Mouse (Mus musculus): ENCODE results near the gene Ybey. TPM values are rescaled to one million over a fixed set of nuclear protein-coding genes. Genes with fewer than 3 reads are reported as not detected.
A peak's percentile ranks its signal among the peaks of the same experiment; 100 is the strongest.

The Ybey gene
- polyA plus RNA-seq, 1 experiment from 2014 or later, result 6.3 TPM

DNA sequence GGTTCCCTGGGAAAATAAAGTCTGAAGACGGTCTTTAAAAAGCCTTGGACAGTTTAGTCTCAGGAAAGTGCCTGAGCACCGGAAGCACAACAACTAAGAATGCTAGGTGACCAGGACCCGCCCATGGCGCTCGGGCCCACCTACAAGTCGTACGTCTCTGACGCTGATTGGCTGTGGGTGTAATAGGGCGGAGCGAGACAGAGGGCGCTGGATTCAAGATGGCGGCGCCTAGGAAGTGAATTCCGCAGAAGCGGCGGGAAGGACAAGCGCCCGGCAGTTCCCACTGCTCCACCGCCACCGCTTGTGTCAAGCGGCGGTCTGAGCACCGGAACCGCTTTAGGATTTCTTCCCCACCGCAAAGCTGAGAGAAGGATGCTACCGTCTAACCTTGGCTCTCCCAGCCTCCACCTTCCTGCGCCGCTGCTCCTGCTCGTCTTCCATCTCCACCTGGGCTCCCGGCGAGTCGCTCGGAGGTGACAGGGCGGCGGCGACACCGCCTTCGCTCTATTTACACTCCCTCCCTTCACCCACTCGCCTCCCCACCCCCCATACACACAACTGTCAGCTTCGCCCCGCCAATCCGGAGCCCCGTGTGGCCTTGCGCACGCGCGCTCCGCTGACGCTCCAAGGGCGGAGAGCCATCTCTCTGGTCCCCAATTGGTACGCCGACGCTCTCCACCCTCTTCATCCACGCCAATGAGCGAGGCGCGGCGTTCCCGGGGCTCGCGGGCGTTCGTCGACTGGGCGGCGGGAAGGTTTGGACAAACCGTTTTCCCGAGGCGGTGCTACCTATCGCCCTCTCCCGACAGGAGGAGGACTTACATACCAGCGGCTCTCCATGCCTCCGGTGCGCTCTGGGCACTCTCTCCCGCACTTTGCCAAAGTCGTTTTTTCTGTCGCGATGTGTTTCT lies 26.5 kb downstream of the Ybey start, which contains the start of gene Pcnt:
TSS of gene Pcnt (minus strand) at position 609 of the 911 bp plus-strand sequence.
- peak; percentile 98 for DNase-seq (ENCODE audit: low spot score)

DNA sequence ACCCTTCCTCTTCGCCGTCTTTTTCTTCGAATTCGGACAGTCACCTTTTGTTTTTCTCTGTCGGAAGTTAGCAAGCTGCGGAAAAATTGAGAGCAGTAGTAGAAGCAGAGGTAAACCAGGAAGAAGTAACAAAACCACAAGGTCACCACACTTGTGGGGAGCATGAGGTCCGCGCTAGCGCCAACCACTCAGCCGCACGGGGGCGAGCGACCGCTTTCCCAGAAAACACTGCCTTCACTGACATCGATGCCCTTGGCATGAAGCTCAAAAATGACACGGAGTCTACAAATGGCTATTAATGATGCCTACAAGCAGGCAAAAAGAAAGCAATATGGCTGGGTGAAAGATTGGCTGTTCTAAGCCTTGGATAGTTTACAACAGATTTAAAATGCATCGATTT lies 28.6 kb downstream of the Ybey start, which contains the start of gene AC141477.1:
TSS of gene AC141477.1 (minus strand) at position 164 of the 400 bp plus-strand sequence.
- DNase-seq (ENCODE audit: low spot score), result no peak

DNA sequence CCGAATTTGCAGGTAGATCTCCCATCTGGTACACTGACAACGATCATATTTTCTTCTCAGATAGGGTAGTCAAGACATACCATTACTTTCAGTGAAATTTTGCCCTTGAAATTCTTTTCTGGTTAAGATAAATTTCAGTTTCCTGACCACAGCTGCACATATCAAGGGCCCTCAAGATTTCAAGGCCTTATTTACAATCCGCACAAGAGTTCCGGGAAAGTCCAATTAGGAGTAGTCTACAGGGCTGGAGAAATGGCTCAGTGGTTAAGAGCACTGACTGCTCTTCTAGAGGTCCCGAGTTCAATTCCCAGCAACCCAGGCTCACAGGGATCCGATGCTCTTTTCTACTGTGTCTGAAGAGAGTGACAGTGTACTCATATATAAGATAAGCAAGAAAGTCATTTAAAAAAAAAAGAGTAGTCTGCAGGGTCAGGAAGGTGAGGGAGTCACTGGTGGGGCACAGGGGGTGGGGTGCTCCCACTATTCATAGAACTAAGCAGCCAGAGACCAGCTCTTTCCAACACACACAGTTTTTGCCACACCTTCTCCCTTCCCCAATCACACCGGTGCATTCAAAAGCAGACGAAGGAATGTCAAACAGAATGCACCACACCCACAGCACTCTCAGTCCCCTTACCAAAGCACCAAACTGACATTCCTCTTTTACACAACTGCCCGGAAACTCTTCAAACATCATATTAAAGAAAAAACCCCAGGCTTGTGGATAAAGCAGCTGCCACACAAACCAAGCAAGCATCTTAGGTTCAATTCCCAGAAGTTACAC lies 29.6 kb downstream of the Ybey start:
- no peak for DNase-seq (ENCODE audit: low spot score)

DNA sequence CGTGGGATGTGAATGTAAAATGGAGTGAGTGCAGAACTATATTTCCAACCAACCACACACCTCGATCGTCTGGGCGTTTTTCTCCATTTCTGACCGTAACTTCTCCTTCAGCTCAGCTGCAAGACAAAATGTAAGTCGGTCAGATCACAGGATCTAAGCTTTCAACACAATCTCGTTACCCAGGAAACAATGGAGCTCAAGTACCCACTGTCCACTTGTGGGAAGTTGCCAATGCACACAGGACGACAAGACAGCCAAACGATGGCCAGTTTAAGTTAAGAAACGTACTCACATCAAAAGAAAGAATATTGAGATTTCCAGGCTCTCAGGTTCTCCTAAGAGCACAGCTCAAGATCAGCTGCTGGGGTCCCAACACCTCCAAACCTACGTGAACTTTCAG lies 35.0 kb downstream of the Ybey start:
- no peak for DNase-seq (ENCODE audit: low spot score)

GRCm38 (mm10) chr10:76425674-76426073 lies 43.2 kb downstream of the Ybey start:
- no peak for DNase-seq (ENCODE audit: low spot score)

DNA sequence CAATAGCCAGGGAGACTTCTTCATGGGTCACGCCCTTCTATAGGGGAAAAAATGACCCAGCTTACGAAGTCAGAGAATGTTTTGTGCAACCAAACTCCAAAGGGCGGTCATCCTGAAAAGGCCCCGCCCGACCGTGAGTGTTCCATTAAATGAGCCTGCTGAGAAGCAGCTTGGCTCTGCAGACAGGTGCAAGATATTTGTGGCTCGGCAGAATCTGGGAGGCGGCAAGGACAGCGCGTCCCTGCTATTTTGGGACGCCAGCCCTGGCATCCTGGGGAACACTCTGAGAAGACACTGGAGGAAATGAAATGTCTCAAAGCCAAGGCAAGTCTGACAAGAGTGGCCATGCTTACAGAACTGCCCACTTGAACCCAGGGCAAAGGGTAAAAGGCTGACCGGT lies 52.1 kb downstream of the Ybey start:
- no peak for DNase-seq (ENCODE audit: low spot score)

Other genes with a start within 250 kb of the Ybey start
- gene Prmt2, start 231.2 kb downstream of the Ybey start, polyA plus RNA-seq (2015; fragmentation: Nextera tagmentation; extraction: Ambion mirVana), result 13.7 and 15.4 TPM in 2 replicates
- 0.14 and 0.27 TPM in 2 replicates for gene S100b, start 215.3 kb downstream of the Ybey start, polyA plus RNA-seq (2015; fragmentation: Nextera tagmentation; extraction: Ambion mirVana)
- 1.6 and 2.2 TPM in 2 replicates for gene Dip2a, start 123.8 kb downstream of the Ybey start, polyA plus RNA-seq (2015; fragmentation: Nextera tagmentation; extraction: Ambion mirVana)
- 1.5 TPM in 1 of 2 replicates, not detected in the other for gene AC141477.1, start 28.7 kb downstream of the Ybey start, polyA plus RNA-seq (2015; fragmentation: Nextera tagmentation; extraction: Ambion mirVana)
- 14.8 and 17.5 TPM in 2 replicates for gene Pcnt, start 26.3 kb downstream of the Ybey start, polyA plus RNA-seq (2015; fragmentation: Nextera tagmentation; extraction: Ambion mirVana)
- gene 2610028H24Rik, start 20.0 kb downstream of the Ybey start, polyA plus RNA-seq (2015; fragmentation: Nextera tagmentation; extraction: Ambion mirVana), result 0.26 and 0.47 TPM in 2 replicates
- gene Mcm3ap, start 187 bp downstream of the Ybey start, polyA plus RNA-seq (2015; fragmentation: Nextera tagmentation; extraction: Ambion mirVana), result 63.1 and 63.7 TPM in 2 replicates
- gene Lss, start 62.5 kb upstream of the Ybey start, polyA plus RNA-seq (2015; fragmentation: Nextera tagmentation; extraction: Ambion mirVana), result 18.7 and 19.6 TPM in 2 replicates
- gene Spatc1l, start 93.2 kb upstream of the Ybey start, polyA plus RNA-seq (2015; fragmentation: Nextera tagmentation; extraction: Ambion mirVana), result not detected in 2 replicates
- 0.04 TPM in 1 of 2 replicates, not detected in the other for gene Ftcd, start 106.5 kb upstream of the Ybey start, polyA plus RNA-seq (2015; fragmentation: Nextera tagmentation; extraction: Ambion mirVana)
- gene Col6a2, start 154.5 kb upstream of the Ybey start, polyA plus RNA-seq (2015; fragmentation: Nextera tagmentation; extraction: Ambion mirVana), result 21.6 and 24.7 TPM in 2 replicates